Mouse (Mus musculus) forebrain, embryonic 11.5 days (tissue): Measurements from ENCODE around the gene Clec16a. TPM values are rescaled to one million over a fixed set of nuclear protein-coding genes. Genes with fewer than 3 reads are reported as not detected.

Experiments
- ATAC-seq: fragments of 200-750 bp; cut with Nextera tagmentation; replicated peaks from 2 replicates; pipeline ENCODE4 v1.8.0; 2017; ENCODE audit warnings: moderate TSS enrichment; ENCODE audit not compliant: low FRiP score
- DNase-seq: peaks from one replicate; pipeline ENCODE4 v3.0.0-alpha.2; 2017; ENCODE audit warnings: low spot score
- H3K27ac ChIP-seq: fragments of 300-500 bp; sonication (generic); 2 replicates; pipeline ENCODE4 v1.5.1; 2014; ENCODE audit warnings: low read depth, low read length
- H3K27me3 ChIP-seq: fragments of 300-500 bp; sonication (generic); 2 replicates; pipeline ENCODE4 v1.6.1; 2014; ENCODE audit warnings: mild to moderate bottlenecking, low read length, mixed read lengths; ENCODE audit not compliant: control insufficient read depth, insufficient read depth
- H3K36me3 ChIP-seq: fragments of 300-500 bp; sonication (generic); 2 replicates; pipeline ENCODE4 v1.6.1; 2014; ENCODE audit warnings: mild to moderate bottlenecking, low read length, moderate library complexity, mixed read lengths; ENCODE audit not compliant: control insufficient read depth, insufficient read depth
- H3K4me1 ChIP-seq: fragments of 300-500 bp; sonication (generic); replicated peaks from 2 replicates; pipeline ENCODE4 v1.6.1; 2014; ENCODE audit warnings: low read length, mixed read lengths; ENCODE audit not compliant: control insufficient read depth, insufficient read depth
- H3K4me2 ChIP-seq: fragments of 300-500 bp; sonication (generic); 2 replicates; pipeline ENCODE4 v1.6.1; 2014; ENCODE audit warnings: low read depth, mild to moderate bottlenecking, low read length, moderate library complexity, mixed read lengths; ENCODE audit not compliant: severe bottlenecking
- H3K4me3 ChIP-seq: fragments of 300-500 bp; sonication (generic); 2 replicates; pipeline ENCODE4 v1.5.1; 2014; ENCODE audit warnings: low read depth, low read length
- H3K9ac ChIP-seq: fragments of 300-500 bp; sonication (generic); 2 replicates; pipeline ENCODE4 v1.6.1; 2014; ENCODE audit warnings: low read length
- H3K9me3 ChIP-seq: fragments of 300-500 bp; sonication (generic); 2 replicates; pipeline ENCODE4 v1.6.1; 2016; ENCODE audit warnings: low read length, mixed read lengths; ENCODE audit not compliant: control insufficient read depth
- WGBS: fragments of 180-500 bp; shearing (Covaris S2); extraction: QIAGEN DNeasy Blood & Tissue Kit; methylation state at CpG from one replicate; pipeline ENCODE4 v1.1.7; 2014; 5-methylcytosine and 5-hydroxymethylcytosine counted together
- polyA plus RNA-seq: library from polyadenylated mRNA; unstranded; fragments of >200 nt; fragmentation: Nextera tagmentation; extraction: Ambion mirVana; gene quantifications from 2 replicates; pipeline ENCODE4 v1.2.1, GENCODE M21; 2014

The Clec16a gene
- polyA plus RNA-seq, 1 experiment from 2014 or later, result 44.6 TPM

GRCm38 (mm10) chr16:10613996-10614395 lies 68.9 kb downstream of the Clec16a start:
- Histone ChIP-seq H3K4me2 (no peak overlapping the region), H3K36me3 (no peaks in the 10 kb centered on the region; the same call in 1 of the 2 replicates), H3K27ac (no peak overlapping the region), H3K27me3 (no peaks in the 10 kb centered on the region), H3K4me1 (no peaks in the 10 kb centered on the region), H3K4me3 (no peak overlapping the region), H3K9ac (no peak overlapping the region), H3K9me3 (no peaks in the 10 kb centered on the region)
- DNase-seq (no peak), ATAC-seq (no peak)
- 91% methylated on average over 2 of the region's 2 CpGs for WGBS

- Histone ChIP-seq H3K27me3 (no peaks in the 10 kb centered on the region), H3K9me3 (no peaks in the 10 kb centered on the region), H3K9ac (no peak overlapping the region), H3K4me1 (no peaks in the 10 kb centered on the region), H3K4me2 (no peak overlapping the region), H3K27ac (no peak overlapping the region), H3K36me3 (no peaks in the 10 kb centered on the region; the same call in 1 of the 2 replicates), H3K4me3 (no peak overlapping the region)
- ATAC-seq, result no peak
- no peak for DNase-seq
- WGBS, result 71% methylated on average over 6 of the region's 6 CpGs
Measured at GRCm38 (mm10) chr16:10620961-10621614, 75.9 kb downstream of the Clec16a start.

- Histone ChIP-seq H3K9ac (no peak overlapping the region), H3K4me3 (no peak overlapping the region), H3K4me1 (no peaks in the 10 kb centered on the region), H3K27me3 (no peaks in the 10 kb centered on the region), H3K27ac (no peak overlapping the region), H3K36me3 (no peaks in the 10 kb centered on the region; the same call in 1 of the 2 replicates), H3K9me3 (no peaks in the 10 kb centered on the region), H3K4me2 (no peak overlapping the region)
- WGBS, result 64% methylated on average over 1 of the region's 1 CpGs
- DNase-seq (no peak), ATAC-seq (no peak)
Measured at GRCm38 (mm10) chr16:10621710-10622109, 76.6 kb downstream of the Clec16a start.

- no peaks in the 10 kb centered on the region for H3K9me3 ChIP-seq
- no peaks in the 10 kb centered on the region for H3K27me3 ChIP-seq
- H3K4me2 ChIP-seq, result no peak overlapping the region
- no peak overlapping the region for H3K4me3 ChIP-seq
- DNase-seq, result no peak
- 89% methylated on average over 1 of the region's 1 CpGs for WGBS
- no peak overlapping the region for H3K9ac ChIP-seq
- no peaks in the 10 kb centered on the region for H3K36me3 ChIP-seq
- no peak overlapping the region for H3K27ac ChIP-seq
- H3K4me1 ChIP-seq, result no peaks in the 10 kb centered on the region
- ATAC-seq, result no peak
Measured at GRCm38 (mm10) chr16:10626116-10626515, 81.0 kb downstream of the Clec16a start.

GRCm38 (mm10) chr16:10627136-10627668 lies 82.1 kb downstream of the Clec16a start:
- Histone ChIP-seq H3K27ac (no peak overlapping the region), H3K4me3 (no peak overlapping the region), H3K36me3 (no peaks in the 10 kb centered on the region), H3K27me3 (no peaks in the 10 kb centered on the region), H3K9ac (no peak overlapping the region), H3K4me2 (no peak overlapping the region), H3K9me3 (no peaks in the 10 kb centered on the region), H3K4me1 (no peaks in the 10 kb centered on the region)
- ATAC-seq, result no peak
- DNase-seq, result no peak
- WGBS, result 90% methylated on average over 6 of the region's 6 CpGs

GRCm38 (mm10) chr16:10628030-10628555 lies 83.0 kb downstream of the Clec16a start:
- WGBS, result 86% methylated on average over 4 of the region's 4 CpGs
- no peak for DNase-seq
- H3K27ac ChIP-seq, result no peak overlapping the region
- H3K4me1 ChIP-seq, result no peaks in the 10 kb centered on the region
- H3K9me3 ChIP-seq, result no peaks in the 10 kb centered on the region
- H3K4me3 ChIP-seq, result no peak overlapping the region
- H3K9ac ChIP-seq, result no peak overlapping the region
- H3K27me3 ChIP-seq, result no peaks in the 10 kb centered on the region
- no peak overlapping the region for H3K4me2 ChIP-seq
- H3K36me3 ChIP-seq, result no peaks in the 10 kb centered on the region
- ATAC-seq, result no peak

- no peak overlapping the region for H3K4me2 ChIP-seq
- H3K9me3 ChIP-seq, result no peaks in the 10 kb centered on the region
- H3K4me1 ChIP-seq, result no peaks in the 10 kb centered on the region
- ATAC-seq (no peak), DNase-seq (no peak)
- no peaks in the 10 kb centered on the region for H3K27me3 ChIP-seq
- no peak overlapping the region for H3K27ac ChIP-seq
- no peaks in the 10 kb centered on the region for H3K36me3 ChIP-seq
- H3K9ac ChIP-seq, result no peak overlapping the region
- 84% methylated on average over 3 of the region's 3 CpGs for WGBS
- H3K4me3 ChIP-seq, result no peak overlapping the region
Measured at GRCm38 (mm10) chr16:10628960-10629359, 83.8 kb downstream of the Clec16a start.

GRCm38 (mm10) chr16:10629361-10629760 lies 84.2 kb downstream of the Clec16a start:
- 84% methylated on average over 3 of the region's 3 CpGs for WGBS
- no peaks in the 10 kb centered on the region for H3K9me3 ChIP-seq
- ATAC-seq, result no peak

GRCm38 (mm10) chr16:10634940-10635339 lies 89.8 kb downstream of the Clec16a start:
- DNase-seq (no peak), ATAC-seq (no peak)
- Histone ChIP-seq H3K36me3 (no peaks in the 10 kb centered on the region), H3K9me3 (no peaks in the 10 kb centered on the region), H3K4me2 (no peak overlapping the region), H3K4me3 (no peak overlapping the region), H3K27ac (no peak overlapping the region), H3K9ac (no peak overlapping the region), H3K4me1 (no peaks in the 10 kb centered on the region), H3K27me3 (no peaks in the 10 kb centered on the region)
- WGBS, result 79% methylated on average over 3 of the region's 3 CpGs

More at GRCm38 (mm10) chr16:10629361-10629760, 84.2 kb downstream of the Clec16a start:
- no peak for DNase-seq
- no peaks in the 10 kb centered on the region for H3K36me3 ChIP-seq
- no peaks in the 10 kb centered on the region for H3K4me1 ChIP-seq
- no peak overlapping the region for H3K4me3 ChIP-seq
- H3K4me2 ChIP-seq, result no peak overlapping the region
- no peak overlapping the region for H3K9ac ChIP-seq
- H3K27me3 ChIP-seq, result no peaks in the 10 kb centered on the region
- H3K27ac ChIP-seq, result no peak overlapping the region
